Mouse (Mus musculus): ENCODE measurements around the gene Lrwd1. TPM values are rescaled to one million over a fixed set of nuclear protein-coding genes. Genes with fewer than 3 reads are reported as not detected.

Lrwd1 gene
- total and polyA plus RNA-seq, 3 experiments: 52.2 to 62.1 (median 54.3) TPM

- dilution Hi-C loops (cut with MboI; ENCODE audit: extremely low pct_ligation_motif_present, extremely low pct_unique_long_range_greater_than_20kb, low sequenced_read_pairs) (no loop called here), in situ Hi-C loops (cut with MboI; ENCODE audit: low pct_ligation_motif_present, low pct_unique_long_range_greater_than_20kb, low sequenced_read_pairs) (no loop called here)
- no peak overlapping the region for H3K4me2 ChIP-seq (ENCODE audit: insufficient read depth, low read depth, poor library complexity, severe bottlenecking)
- H3K4me3 ChIP-seq (replicated peaks in 1 of 3; ENCODE audit: low read depth in 2 of 3, low read length in 2 of 3, poor library complexity in 1 of 3): no peak overlapping the region
- H3K79me2 ChIP-seq (replicated peaks; ENCODE audit: control insufficient read depth, extremely low read depth, insufficient read depth, poor library complexity, severe bottlenecking): 0 out of 2 replicates have a peak, but pooled peaks cover 2% of the 10 kb centered on the region
- no peaks in the 10 kb centered on the region for H3K27me3 ChIP-seq (replicated peaks)
- H3K9me3 ChIP-seq (replicated peaks; ENCODE audit: low read length): peaks cover 7% of the 10 kb centered on the region
- peaks cover 0 to 14% of the 10 kb centered on the region in 2 experiments; a peak in 2 of 4 replicates for H3K4me1 ChIP-seq (ENCODE audit: control insufficient read depth in 1 of 2, insufficient read depth in 2 of 2)
- no peak overlapping the region for H3K27ac ChIP-seq (ENCODE audit: insufficient read depth, low read depth)
- H3K9ac ChIP-seq (ENCODE audit: insufficient read depth, low read depth): no peak overlapping the region
- no peak for TF ChIP-seq NRF1 (IDR thresholded peaks at IDR 0.05; ENCODE audit: low read depth, low read length)
- no peak for TF ChIP-seq SMC3 (IDR thresholded peaks at IDR 0.05; ENCODE audit: low read depth, low read length)
- TF ChIP-seq TBP (conservative IDR thresholded peaks at IDR 0.05; ENCODE audit: low read depth, low read length): no peak
- peak in 1 of 2 experiments; percentile 55; a peak in 2 of 4 replicates for TF ChIP-seq CTCF (conservative IDR thresholded peaks at IDR 0.05 in 1 of 2, IDR thresholded peaks at IDR 0.05 in 1 of 2; ENCODE audit: low read depth in 2 of 2, low read length in 2 of 2)
- H3K36me3 ChIP-seq (replicated peaks in 1 of 2; ENCODE audit: control insufficient read depth in 1 of 2, insufficient read depth in 1 of 2, low read length in 1 of 2): peaks cover 27 to 44% of the 10 kb centered on the region in 2 experiments
- DNase-seq (ENCODE audit: extremely low read depth): no peak
These were observed 6.9 kb upstream of the Lrwd1 start for GRCm38 (mm10) chr5:136142746-136143145.

GRCm38 (mm10) chr5:136140057-136140482 is 4.2 kb upstream of the Lrwd1 start:
- dilution Hi-C loops (cut with MboI; ENCODE audit: extremely low pct_ligation_motif_present, extremely low pct_unique_long_range_greater_than_20kb, low sequenced_read_pairs) (no loop called here), in situ Hi-C loops (cut with MboI; ENCODE audit: low pct_ligation_motif_present, low pct_unique_long_range_greater_than_20kb, low sequenced_read_pairs) (no loop called here)
- H3K4me3 ChIP-seq (replicated peaks in 1 of 3; ENCODE audit: low read depth in 2 of 3, low read length in 2 of 3, poor library complexity in 1 of 3): no peak overlapping the region
- peaks cover 27 to 44% of the 10 kb centered on the region in 2 experiments for H3K36me3 ChIP-seq (replicated peaks in 1 of 2; ENCODE audit: control insufficient read depth in 1 of 2, insufficient read depth in 1 of 2, low read length in 1 of 2)
- H3K27me3 ChIP-seq (replicated peaks): no peaks in the 10 kb centered on the region
- H3K27ac ChIP-seq (ENCODE audit: insufficient read depth, low read depth): no peak overlapping the region
- peaks cover 7% of the 10 kb centered on the region for H3K9me3 ChIP-seq (replicated peaks; ENCODE audit: low read length)
- no peak for TF ChIP-seq RAD21 (IDR thresholded peaks at IDR 0.05; ENCODE audit: low read depth, low read length)
- TF ChIP-seq ELF1 (IDR thresholded peaks at IDR 0.05; ENCODE audit: low read depth, low read length): no peak
- TF ChIP-seq MYC (IDR thresholded peaks at IDR 0.05; ENCODE audit: low read depth, low read length): no peak
- TF ChIP-seq RCOR1 (conservative IDR thresholded peaks at IDR 0.05; ENCODE audit: low read depth, low read length): no peak
- no peak for TF ChIP-seq JUN (IDR thresholded peaks at IDR 0.05; ENCODE audit: insufficient read depth, low read depth, low read length)
- TF ChIP-seq MAFK (IDR thresholded peaks at IDR 0.05; ENCODE audit: insufficient replicate concordance, low read length): no peak
- no peak for TF ChIP-seq MXI1 (IDR thresholded peaks at IDR 0.05; ENCODE audit: low read depth, low read length)
- no peak for TF ChIP-seq TBP (conservative IDR thresholded peaks at IDR 0.05; ENCODE audit: low read depth, low read length)
- TF ChIP-seq CTCF (conservative IDR thresholded peaks at IDR 0.05 in 1 of 2, IDR thresholded peaks at IDR 0.05 in 1 of 2; ENCODE audit: low read depth in 2 of 2, low read length in 2 of 2): no peak
- TF ChIP-seq GABPA (IDR thresholded peaks at IDR 0.05; ENCODE audit: insufficient replicate concordance, low read depth, low read length): no peak
- TF ChIP-seq NELFE (IDR thresholded peaks at IDR 0.05; ENCODE audit: low read depth, low read length): no peak
- no peak for TF ChIP-seq ZNF384 (IDR thresholded peaks at IDR 0.05; ENCODE audit: low read depth, low read length)
- no peak for TF ChIP-seq PAX5 (IDR thresholded peaks at IDR 0.05; ENCODE audit: low read length)
- no peak for TF ChIP-seq CHD2 (IDR thresholded peaks at IDR 0.05; ENCODE audit: low read length)
- TF ChIP-seq ZMIZ1 (IDR thresholded peaks at IDR 0.05; ENCODE audit: low read depth, low read length): no peak
- TF ChIP-seq USF2 (conservative IDR thresholded peaks at IDR 0.05; ENCODE audit: low read depth, low read length): no peak
- no peak for TF ChIP-seq UBTF (IDR thresholded peaks at IDR 0.05; ENCODE audit: low read depth, low read length)
- H3K79me2 ChIP-seq (replicated peaks; ENCODE audit: control insufficient read depth, extremely low read depth, insufficient read depth, poor library complexity, severe bottlenecking): peaks cover 8% of the 10 kb centered on the region
- H3K9ac ChIP-seq (ENCODE audit: insufficient read depth, low read depth): no peak overlapping the region
- H3K4me1 ChIP-seq (ENCODE audit: control insufficient read depth in 1 of 2, insufficient read depth in 2 of 2): peaks cover 1 to 13% of the 10 kb centered on the region in 2 experiments; a peak in 3 of 4 replicates
- no peak for DNase-seq (ENCODE audit: extremely low read depth)
- no peak overlapping the region for H3K4me2 ChIP-seq (ENCODE audit: insufficient read depth, low read depth, poor library complexity, severe bottlenecking)
